Mouse (Mus musculus): ENCODE measurements at regions not wholly inside any gene's neighbourhood (a gene's known extent, or its start where the extent isn't known, plus 50 kb on each side); places are given as distances from the start of the nearest gene placed in this dataset.
A peak's percentile ranks its signal among the peaks of the same experiment; 100 is the strongest.

DNA sequence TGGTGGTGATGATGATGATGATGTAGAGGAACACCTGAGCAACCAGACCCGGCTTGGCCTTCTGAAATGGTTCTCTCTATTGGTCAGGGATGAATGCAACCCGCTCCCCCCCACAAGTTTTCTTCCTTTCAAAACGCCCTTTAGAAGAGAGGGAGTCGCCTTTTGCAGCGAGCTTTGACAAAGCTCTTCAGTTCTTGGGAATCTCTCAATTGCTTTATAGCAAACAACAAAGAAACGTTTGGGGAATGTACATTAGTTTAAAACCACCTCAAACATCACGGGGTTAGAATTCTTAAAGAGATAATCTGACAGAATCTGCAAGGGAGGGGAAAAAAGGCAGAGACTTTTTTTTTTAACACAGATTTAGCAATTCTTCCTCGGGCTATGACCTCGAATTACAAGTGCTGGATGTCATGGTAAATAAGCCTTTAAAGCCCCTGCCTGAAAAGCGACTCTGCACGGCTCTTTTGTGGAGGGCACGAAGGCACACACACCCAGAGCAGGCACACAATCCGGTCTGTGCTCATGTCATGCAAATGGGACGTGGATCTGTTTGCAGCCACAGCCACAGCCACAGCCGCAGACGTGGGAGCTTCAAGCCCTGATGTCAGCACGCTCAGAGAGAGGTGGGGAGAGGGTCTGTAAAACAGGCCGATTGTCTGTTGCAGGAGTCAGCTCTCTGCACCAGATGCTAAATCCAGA lies 81.2 kb upstream of the Msx2 start:
- DNase-seq, result no peak

DNA sequence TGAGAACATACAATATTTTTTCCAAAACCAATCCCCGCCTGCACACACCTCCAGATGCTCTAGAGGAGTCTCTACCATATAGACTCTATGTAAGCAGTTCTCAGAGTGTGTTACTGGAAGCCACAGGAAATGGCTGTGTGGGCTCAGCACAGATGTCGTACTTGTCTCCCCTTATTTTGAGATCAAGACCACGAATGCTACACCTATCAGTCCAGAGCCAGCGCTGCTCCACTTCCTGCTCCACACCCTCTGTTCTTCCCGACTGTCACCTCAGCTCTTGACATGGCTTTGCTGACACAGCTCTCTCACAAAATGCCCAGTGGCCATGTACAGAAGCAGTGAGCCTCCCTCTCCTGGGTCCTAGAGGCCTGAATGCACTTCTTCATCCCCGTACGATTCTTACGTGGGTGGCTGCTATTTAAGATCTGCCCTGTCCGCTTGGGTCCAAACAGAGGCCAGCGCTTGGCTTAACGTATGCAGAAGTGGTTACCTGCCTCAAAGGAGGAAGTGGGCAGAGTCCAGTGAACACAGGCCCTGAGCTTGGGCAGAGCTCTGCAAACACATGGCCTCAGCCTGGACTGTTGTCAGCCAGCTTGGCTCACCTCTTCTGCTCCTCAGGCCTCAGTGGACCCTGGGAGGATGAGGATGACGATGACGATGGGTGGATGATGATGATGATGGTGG lies 80.5 kb upstream of the Msx2 start:
- DNase-seq, result no peak

DNA sequence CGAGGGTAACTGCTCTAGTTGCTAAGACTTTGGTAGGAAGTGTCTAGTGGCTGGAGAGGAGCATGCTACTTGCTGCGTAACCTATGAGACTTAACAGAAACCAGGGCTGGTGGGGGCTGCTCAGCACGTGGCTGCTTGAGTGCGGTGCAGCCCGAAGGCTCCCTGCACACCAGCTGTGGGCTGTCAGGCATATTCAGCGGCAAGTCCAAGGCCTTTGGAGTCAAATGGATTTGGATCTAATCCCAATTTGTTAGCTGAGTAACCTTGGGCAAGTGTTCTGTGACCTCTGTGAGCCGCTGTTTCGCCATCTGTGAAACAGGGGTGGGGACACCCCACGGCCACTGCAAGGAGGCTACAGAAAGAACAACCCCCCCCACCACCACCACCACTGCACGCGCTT lies 75.5 kb upstream of the Msx2 start:
- DNase-seq, result peak; percentile 13 to 17

DNA sequence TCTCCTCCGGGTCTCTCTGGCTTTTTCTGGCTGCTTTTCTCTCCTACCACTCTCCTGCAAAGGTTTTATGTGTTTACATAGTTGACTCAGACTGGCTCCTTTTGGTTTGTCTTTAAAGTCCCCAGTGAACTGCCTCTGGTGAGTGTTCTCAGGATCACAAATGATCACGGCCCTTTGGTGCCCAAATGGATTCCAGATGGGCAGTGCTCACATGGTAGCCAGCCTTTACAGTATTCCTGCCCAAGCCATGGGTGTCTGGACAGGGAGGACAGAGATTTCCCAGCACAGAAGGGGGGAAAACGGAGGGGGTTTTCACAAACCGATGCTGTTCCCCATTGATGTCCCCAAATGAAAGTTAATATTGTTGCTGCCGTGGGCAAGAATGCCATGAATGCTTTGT lies 70.4 kb upstream of the Msx2 start:
- no peak for DNase-seq

GRCm38 (mm10) chr13:53539797-53540196 lies 66.9 kb upstream of the Msx2 start:
- no peak for DNase-seq

GRCm38 (mm10) chr13:53537937-53538336 lies 65.1 kb upstream of the Msx2 start:
- DNase-seq, result no peak

GRCm38 (mm10) chr13:53535781-53536425 lies 63.0 kb upstream of the Msx2 start:
- no peak for DNase-seq

DNA sequence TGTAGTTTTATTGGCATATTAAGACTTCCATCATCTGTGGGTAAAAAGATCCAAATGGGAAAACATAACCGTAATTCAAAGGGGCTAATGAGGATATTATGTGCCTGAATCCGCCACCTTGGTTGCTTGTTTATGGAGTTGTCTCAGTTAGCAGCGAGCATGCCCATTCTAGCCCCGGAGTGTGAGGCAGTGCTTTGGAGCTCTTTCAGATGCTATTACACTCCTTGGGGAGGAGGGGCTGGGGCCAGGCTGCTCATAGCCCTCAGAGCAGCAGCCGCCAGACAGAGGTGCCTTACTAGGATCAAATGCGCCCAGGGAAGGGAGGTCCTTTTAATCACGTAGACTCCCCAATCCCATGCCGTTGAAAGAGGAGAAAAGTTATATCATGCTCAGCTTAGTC lies 60.9 kb upstream of the Msx2 start:
- no peak for DNase-seq

DNA sequence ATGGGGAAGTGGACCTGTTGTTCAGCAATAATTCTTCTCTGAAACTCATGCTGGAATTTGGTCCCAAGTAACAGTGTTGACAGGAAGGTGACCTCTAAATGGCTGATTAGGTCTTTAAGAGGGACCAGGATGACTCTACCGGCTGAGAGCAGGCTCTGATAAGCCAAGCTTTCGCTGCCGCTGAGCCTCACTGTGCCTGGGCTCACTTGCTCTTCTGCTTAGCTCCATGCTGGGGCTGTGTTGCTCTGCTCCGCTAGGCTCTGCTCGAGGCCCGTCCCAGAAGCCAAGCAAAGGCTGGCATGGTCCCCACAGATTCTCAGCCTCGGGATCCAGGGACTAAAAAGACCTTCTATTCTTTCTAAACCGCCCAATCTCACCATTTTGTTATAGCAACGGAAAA lies 54.0 kb upstream of the Msx2 start:
- no peak for DNase-seq

DNA sequence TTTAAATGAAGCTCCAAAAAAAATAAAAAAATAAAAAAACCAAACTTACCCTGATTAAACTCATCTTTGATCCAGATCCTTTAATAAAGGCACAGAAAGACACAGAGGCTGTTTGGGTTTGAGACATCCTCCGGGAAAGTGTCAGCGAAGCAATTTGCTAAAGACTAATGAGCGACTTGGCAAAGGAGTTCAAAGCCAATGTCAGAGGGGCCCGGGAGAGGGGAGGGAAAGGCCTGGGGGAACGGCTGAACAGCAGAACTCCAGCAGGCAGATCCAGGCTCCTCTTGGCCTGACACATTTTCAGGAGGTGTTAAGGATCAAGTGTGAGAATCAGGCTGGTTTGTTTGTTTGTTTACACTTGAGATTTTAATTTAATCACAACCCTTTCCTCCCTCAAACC lies 49.9 kb upstream of the Msx2 start:
- no peak for DNase-seq

Data from kidney, postnatal 36 days (tissue).